Mouse (Mus musculus): ENCODE measurements at regions not wholly inside any gene's neighbourhood (a gene's known extent, or its start where the extent isn't known, plus 50 kb on each side); places are given as distances from the start of the nearest gene placed in this dataset.

DNA sequence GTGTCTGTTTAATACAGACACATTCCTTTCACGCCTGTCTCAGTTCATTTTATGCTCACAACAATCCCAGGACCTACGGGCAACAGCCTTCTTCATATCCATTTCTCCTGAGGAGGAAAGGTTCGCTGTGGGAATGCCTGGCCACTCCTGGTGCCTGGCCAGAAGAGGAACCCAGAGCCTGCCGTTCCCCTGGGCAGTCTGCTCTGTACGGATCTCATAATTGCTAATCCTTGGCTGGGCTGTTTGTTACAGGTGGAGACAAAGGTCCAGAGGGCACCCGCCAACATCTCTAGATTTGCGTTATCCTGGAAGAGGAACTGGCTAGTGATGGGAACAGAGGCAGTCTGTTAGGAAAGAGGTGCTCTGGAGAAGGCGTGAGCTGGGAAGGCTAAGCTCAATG, 53.4 kb upstream of the Alk start:
- H3K27me3 ChIP-seq (ENCODE audit: control insufficient read depth, insufficient read depth, insufficient read length), result no peaks in the 10 kb centered on the region
- H3K36me3 ChIP-seq (ENCODE audit: control insufficient read depth, insufficient read depth), result no peaks in the 10 kb centered on the region
- TF ChIP-seq FOSL1 (IDR thresholded peaks at IDR 0.05; ENCODE audit: insufficient read depth, low read length, poor library complexity, severe bottlenecking), result no peak
- no peak for TF ChIP-seq MYOD1 (IDR thresholded peaks at IDR 0.05; ENCODE audit: control insufficient read depth, insufficient read length, low read depth)
- no peak for TF ChIP-seq USF1 (IDR thresholded peaks at IDR 0.05; ENCODE audit: low read depth)
- TF ChIP-seq CTCF (IDR thresholded peaks at IDR 0.05; ENCODE audit: control insufficient read depth, insufficient read depth, insufficient read length), result no peak
- no peak for TF ChIP-seq CEBPB (IDR thresholded peaks at IDR 0.05; ENCODE audit: low read depth)
- no peak overlapping the region for H3ac ChIP-seq (ENCODE audit: control insufficient read depth, insufficient read length, low read depth)
- no peaks in the 10 kb centered on the region for H3K79me3 ChIP-seq (ENCODE audit: low read depth)
- H3K79me2 ChIP-seq (ENCODE audit: control insufficient read depth, insufficient read depth), result no peaks in the 10 kb centered on the region
- H3K4me3 ChIP-seq (ENCODE audit: insufficient read depth, poor library complexity, severe bottlenecking), result no peak overlapping the region

Data from C2C12 (cell line).